Mouse (Mus musculus): Measurements from ENCODE around the gene Slc1a7.

GRCm38 (mm10) chr4:107975004-107975403 is 6.9 kb downstream of the Slc1a7 start:
- TF ChIP-seq EP300 (IDR thresholded peaks at IDR 0.05; ENCODE audit: low read depth) (no peak), CTCF (IDR thresholded peaks at IDR 0.05; ENCODE audit: low read depth) (no peak)

Measured in heart, postnatal 0 days (tissue).